Mouse (Mus musculus): ENCODE results near the gene Vamp2.

Vamp2 gene

DNA sequence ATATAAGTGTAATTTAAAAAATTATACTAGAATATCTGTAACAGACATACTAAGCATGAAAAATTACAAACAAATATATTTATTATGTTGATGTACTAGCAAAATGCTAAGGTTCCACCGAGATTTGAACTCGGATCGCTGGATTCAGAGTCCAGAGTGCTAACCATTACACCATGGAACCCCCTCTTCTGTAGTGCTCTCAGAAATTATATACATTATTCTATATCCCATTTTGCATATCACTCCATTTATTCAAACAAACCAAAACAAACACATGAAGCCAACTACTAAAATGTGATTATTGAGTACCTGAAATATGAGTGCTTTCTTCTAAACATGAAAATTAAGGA lies 36.2 kb downstream of the Vamp2 start:
- in situ Hi-C loops (cut with MboI, MseI) = loop anchor here (5.0 to 25.0 kb wide), 3 partner anchors 62 to 888 kb away; partner anchors contain the start of genes Acadvl, Dlg4, Dvl2 and Gucy2e

DNA sequence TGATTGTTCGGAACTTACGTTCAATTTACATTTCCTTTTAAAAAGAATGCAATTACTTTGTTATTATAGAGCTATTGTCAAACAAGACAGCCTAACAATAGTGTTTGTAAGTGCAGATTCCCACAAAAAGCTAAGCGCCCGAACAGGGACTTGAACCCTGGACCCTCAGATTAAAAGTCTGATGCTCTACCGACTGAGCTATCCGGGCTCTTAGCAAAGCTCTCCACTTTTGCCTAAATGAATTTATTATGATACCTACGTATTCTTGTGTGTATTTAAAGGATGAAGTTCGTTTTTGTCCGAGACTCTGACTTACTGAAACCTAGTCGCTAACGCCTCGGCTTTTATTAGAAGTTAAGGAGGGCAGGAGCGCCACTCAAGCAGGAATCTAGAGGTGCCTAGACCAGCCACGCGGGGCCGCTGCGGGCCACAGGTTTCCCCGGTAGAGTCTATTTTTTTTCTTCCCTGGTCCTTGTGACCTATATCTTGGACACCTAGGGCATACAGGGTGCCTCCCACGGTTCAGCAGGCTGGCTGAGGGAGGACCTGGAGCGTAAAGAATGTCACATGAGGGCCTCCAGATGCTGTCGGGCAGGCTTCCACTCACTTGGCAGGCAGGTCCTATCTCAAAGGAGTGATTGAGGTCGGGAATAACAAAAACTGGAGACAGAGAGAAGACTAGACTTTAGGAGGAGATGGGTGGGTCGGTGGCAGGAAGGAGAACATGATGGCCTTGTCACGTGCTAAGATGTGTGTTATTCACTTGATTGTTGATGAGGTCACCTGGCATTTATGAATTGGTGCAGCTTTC lies 37.0 kb downstream of the Vamp2 start:
- in situ Hi-C loops (cut with MboI, MseI) = loop anchor here (10.0 kb wide), 1 partner anchor 110 kb away; the partner anchor contains the start of gene Gucy2e

DNA sequence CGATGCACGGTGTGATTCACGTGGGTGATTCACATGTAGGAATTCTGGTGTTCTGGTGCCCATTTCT lies 37.4 kb downstream of the Vamp2 start, which contains the start of gene Aloxe3:
Aloxe3 (plus strand) TSS at position 45 of the 67 bp plus-strand sequence.
- in situ Hi-C loops (cut with MboI, MseI) = loop anchor here (10.0 kb wide), 1 partner anchor 109 kb away; the partner anchor contains the start of gene Gucy2e

DNA sequence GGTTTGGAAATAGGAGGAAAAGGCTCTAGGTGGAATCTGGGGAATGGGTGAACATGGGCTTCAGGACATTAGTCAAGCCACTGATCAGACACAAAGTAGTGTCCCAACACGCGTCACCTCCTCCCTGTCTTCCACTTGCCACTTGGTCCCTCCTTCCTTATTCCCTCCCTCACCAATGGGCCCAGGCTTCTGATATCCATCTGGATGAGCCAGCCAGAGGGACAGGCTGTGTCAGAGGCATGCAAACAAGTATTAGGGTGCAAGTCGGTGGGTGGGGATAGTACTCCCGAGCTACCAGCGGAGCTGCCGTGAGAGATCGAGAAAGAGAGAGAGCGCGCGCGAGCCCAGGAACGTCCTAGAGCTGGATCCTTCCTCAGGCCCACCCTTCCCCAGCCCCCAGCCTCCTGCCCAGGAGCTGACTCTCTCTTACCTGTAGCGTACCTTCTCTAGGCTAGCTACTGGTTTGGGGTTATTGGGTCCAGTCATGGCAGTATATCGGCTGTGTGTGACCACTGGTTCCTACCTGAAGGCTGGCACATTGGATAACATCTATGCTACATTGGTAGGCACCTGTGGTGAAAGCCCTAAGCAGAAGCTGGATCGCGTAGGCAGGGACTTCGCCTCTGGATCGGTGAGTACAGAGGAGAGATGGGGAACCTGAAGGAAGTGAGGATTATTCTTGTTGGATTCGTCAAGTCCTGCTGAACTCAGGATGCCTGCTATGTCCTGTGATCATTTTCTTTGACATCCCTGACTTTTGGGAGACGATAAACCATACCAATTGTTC lies 37.8 kb downstream of the Vamp2 start:
- in situ Hi-C loops (cut with MboI, MseI) = loop anchor here (10.0 kb wide), 1 partner anchor 109 kb away; the partner anchor contains the start of gene Gucy2e

DNA sequence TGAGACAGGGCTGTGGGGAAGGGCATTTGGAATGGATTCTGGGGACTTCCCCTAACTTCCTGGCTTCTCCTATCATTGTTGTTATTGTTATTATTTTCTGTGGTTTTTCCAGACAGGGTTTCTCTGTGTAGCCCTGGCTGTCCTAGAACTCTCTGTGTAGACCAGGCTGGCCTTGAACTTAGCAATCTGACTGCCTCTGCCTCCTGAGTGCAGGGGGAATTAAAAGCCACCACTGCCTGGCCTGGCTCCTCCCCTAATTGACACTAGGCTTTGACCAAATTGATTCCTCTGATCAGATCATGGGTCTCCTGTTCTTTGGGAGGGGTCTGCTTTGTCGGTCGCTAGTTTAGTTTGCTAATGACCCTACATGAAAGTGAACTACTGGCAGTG lies 38.4 kb downstream of the Vamp2 start:
- in situ Hi-C loops (cut with MboI, MseI) = loop anchor here (10.0 kb wide), 1 partner anchor 108 kb away; the partner anchor contains the start of gene Gucy2e

DNA sequence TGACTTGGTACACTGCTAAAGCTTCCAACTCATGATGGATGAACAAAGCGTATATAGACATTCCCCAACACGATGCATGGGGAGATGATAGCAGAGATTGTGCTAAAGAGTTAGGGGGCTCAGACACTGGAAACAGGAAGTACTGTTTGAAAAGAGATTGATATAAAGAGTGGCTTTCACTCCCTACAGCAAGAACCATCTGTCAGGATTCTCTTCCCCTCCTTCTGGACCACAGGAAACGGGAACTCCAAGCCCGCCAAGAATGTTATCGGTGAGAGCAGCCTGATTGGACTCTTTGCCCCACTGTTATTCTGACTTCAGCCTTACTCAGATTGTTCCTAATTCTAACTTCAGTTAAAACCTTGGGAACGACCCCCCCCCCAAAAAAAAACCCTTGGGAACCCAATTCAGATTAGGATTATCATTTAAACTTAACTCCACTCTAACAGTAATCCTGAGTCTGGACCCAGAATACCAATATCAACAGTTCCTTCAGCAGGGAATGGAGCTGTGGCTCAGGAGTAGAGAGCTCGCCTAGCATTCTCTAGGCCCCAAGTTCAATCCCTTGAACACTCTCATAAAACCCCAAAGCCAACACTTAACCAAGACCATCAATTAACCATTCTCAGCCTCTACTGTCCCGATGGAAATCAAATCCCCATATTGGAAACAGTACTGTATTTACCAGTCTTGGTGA lies 40.3 kb downstream of the Vamp2 start:
- in situ Hi-C loops (cut with MboI, MseI) = loop anchor here (10.0 kb wide), 1 partner anchor 106 kb away; the partner anchor contains the start of gene Gucy2e

DNA sequence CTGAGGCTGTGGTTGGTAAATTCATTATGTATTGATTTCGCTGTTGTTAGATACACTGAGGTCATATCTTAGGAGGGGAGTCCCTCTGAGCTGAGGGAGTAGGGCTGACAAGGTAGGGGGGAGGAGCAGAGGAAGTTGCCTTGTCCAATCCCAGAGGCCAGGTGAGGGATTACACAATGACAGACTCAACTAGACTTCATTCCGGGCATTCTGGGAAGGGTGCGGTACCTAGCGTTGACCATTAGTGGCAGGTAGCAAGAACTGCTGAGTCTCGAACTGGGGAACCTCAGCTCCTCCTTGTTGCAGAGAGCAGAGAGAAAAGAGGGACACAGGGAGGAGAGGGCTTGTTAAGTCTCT lies 45.3 kb downstream of the Vamp2 start:
- in situ Hi-C loops (cut with MboI, MseI) = no loop called here

DNA sequence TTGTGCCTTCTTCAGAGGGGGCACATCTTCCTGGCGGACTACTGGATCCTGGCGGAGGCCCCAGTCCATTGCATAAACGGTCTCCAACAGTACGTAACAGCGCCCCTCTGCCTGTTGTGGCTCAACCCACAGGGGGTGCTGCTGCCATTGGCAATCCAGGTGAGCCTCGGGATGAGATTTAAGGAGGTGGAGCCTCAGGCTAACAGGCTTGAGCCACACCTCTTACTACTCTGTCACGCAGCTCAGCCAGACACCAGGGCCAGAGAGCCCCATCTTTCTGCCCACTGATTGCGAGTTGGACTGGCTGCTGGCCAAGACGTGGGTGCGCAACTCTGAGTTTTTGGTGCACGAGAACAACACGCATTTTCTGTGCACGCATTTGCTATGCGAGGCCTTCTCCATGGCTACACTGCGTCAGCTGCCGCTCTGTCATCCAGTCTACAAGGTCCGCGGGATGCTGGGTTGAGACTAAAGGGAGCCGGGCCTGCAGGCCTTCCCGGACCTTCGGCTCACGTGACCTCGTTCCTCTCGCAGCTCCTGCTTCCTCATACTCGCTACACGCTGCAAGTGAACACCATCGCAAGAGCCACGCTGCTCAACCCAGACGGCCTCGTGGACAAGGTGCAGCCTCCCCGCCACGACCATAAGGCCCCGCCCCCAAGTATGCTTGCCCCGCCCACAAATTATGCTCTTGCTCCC lies 45.8 kb downstream of the Vamp2 start:
- in situ Hi-C loops (cut with MboI, MseI) = no loop called here

DNA sequence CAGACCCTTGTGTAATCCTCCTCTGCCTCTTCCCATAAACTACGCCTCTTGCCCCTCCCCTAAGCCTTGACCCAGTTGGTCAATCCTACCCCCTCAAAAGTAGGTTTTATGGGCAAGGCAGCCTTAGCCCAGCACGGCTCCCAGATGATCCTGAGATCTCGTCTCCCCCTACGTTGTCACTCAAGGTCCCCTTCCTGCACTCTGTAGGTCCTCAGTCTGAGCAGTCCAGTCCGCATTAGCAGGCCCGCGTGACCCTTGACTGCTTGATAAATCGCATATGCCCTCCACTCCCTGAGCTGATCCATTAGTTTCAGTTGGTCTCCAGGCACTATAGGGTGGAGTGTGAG lies 46.3 kb downstream of the Vamp2 start:
- in situ Hi-C loops (cut with MboI, MseI) = no loop called here

DNA sequence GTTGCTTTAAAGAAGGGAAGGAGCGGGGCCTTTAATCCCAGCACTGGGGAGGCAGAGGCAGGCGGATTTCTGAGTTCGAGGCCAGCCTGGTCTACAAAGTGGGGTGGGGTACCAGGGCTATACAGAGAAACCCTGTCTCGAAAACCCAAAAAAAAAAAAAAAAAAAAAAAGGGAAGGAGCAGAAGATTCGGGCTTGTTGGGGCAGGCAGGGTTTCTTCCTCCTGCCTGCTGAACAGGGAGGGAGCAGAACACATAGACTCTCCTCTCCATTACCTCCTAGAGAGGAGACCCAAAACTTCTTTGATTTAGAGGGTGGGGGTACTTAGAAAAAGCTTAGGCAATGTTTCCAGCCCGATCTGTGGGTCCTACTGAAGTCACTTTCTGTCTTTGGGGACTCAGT lies 47.1 kb downstream of the Vamp2 start:
- in situ Hi-C loops (cut with MboI, MseI) = no loop called here
